Mouse (Mus musculus) right cerebral cortex, postnatal 25 days (tissue): ENCODE data around the gene Krt83.

Experiments
- DNase-seq: peaks from one replicate; pipeline ENCODE4 v3.0.0; 2022

Gene Krt83

DNA sequence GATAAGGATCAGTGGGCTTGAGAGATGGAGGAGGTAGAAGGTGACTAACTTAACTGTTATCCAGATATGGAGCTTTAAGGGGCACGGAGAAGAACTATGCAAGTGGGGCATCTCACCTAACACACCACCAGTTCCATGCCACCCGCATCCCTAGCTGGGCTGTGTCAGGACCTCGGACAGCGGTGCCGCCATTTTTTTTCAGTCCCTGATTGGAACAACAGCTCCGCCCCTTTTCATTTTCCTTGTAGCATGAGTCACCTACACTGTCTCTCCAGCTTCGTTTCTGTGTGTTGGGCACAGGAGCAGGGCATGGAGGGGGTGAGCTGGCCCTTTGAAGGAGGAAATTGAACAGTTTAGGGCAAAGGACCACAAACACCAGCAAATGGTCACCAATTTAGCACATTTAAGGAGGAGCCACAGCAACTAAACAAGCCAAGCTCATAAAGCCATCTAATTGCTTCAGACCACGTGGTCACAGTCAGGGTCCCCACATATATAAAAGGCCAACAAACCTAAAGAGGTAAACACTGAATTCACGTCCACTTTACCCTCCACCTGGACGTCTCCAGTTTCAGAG lies 18.3 kb downstream of the Krt83 start, which contains the start of gene Krt86:
TSS of gene Krt86 (plus strand) at position 527 of the 577 bp plus-strand sequence.
- no peak for DNase-seq

DNA sequence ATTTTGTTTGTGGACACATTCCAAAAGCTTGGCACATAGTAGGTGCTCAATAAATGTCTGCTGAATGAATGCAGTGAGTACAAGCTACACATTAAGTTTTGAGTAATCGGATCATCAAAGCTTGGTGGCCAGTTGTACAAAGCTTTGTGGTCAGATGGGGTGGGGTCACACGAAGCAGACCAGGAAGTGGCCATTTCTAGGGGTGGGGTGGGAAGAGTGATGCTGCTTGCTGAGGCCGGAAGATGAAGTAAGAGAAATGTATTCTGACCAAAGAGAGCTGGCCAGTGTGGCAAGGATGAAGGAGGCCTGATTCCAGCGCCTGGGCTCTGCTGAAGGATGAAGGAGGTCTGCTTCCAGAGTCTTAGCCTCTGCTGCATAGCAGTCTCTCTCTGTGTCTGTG lies 22.2 kb downstream of the Krt83 start:
- DNase-seq: no peak

DNA sequence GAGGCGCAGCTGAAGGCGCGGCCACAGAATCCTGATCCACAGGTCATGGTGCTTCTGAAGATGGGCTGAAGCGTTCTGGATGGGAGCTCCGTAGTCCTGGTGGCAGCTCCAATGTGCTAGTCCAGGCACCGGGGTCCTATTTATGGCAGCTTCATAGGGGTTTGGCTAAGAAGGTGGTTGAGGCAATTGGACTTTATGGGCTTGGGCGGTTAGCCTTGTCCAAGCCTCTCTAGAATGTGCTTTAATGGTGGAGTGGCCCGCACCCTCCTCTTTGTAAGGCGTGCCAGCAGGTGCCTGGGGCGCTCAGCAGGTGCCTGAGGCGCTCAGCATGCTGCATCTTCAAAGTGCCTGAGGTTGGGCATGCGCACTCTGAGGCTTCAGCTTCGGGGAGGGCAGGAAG lies 27.7 kb downstream of the Krt83 start, which contains the start of gene Krt81:
TSS of gene Krt81 (minus strand) at position 101 of the 400 bp plus-strand sequence.
- DNase-seq: no peak

DNA sequence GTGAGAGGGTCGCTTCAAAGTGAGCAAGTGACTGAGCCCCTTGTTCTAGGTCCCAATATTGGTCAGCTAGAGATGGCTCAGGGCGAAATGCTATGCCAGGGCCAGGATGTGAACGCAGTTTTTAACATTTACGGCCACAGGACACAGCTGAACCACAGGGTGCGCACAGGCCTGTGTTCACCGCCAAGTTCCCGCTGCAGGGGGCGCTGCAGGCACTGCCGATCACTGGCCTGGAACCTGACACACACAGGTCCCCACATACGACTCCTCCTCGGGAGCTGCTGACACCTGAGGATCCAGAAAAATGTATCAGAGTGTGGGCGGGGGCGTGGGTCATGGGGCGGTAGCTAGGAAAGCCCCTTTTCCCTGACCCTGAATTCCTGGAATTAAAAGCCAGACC lies 32.0 kb downstream of the Krt83 start:
- no peak for DNase-seq

GRCm38 (mm10) chr15:101458361-101458930 lies 32.9 kb downstream of the Krt83 start:
- DNase-seq: no peak

DNA sequence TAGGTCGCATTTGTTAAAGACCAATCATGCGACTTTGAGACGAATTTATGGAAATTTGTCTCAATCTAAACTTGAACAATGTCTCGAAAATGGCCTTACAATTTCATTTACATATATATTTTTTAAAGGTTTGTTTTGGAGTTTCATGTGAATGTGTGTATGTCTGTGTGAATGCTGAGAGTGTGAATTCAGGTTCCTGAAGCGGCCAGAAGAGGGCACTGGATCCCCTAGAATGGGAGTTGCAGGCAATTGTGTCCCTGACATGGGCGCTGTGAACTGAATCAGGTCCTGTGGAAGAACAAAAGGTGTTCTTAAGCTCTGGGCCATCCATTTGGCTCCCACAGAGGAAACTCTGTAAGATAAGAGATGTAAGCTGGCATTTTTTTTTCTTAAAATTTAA lies 35.4 kb downstream of the Krt83 start:
- no peak for DNase-seq

GRCm38 (mm10) chr15:101455292-101455691 lies 36.0 kb downstream of the Krt83 start:
- DNase-seq: no peak

DNA sequence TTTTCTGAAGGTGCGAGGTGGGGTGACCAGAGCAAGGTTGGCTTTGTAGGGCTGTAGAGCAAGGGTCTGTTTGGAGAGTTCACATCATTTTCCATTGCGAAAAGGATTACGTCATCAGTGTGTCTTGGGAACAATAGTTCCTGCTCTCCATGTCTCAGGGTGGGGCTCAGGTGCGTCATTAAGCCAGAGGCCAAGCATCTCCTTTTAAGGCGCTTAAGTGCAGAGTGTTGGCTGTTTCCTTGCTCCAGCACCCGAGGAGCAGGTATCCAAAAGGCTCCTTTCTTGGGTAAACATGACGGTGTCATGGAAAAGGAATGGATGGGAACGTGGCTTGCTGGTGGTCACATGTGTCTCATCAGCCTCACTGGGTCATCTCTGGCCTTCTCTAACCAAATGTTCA lies 36.5 kb downstream of the Krt83 start:
- DNase-seq: no peak

- peak; percentile 56 for DNase-seq
Measured at GRCm38 (mm10) chr15:101453093-101453736, 38.1 kb downstream of the Krt83 start.

DNA sequence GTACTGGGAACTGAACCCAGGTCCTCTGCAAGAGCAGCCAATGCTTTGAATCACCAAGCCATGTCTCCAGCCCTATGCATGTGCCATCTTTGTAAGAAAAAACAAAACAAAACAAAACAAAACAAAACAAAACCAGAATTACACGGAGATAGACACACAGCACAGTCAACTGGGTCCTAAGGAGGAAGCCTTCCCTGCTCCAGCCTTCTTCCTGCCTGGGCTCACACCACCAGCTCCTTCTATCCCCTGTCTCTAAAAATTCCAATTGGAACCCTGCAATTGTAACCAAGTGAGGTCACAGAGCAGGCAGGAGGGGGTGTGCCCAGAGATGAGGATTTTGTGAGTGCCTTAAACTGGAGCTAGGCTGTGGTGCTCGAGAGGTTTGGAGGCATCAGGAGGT lies 43.9 kb downstream of the Krt83 start, which contains the start of gene Krt88:
TSS of gene Krt88 (plus strand) at position 301 of the 400 bp plus-strand sequence.
- no peak for DNase-seq

DNA sequence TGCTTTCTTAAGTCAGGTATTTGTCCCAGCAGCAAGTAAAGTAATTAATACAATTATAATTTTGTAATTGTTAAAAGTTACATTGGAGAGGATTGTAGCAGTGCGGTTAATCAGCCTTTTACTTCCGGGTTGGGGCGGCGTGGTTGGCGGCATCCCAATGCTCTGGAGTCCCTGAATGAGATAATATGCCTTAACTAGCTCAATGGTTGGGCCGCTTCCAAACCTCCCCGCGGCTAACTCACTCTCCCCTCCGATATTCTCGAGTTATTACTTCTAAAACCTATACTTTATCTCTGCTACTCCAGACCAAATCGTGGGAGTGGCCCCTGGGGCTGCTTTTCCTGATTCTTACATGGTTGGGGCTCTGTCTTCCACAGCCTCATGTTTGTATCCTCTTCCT lies 44.7 kb downstream of the Krt83 start:
- no peak for DNase-seq

GRCm38 (mm10) chr15:101440837-101441236 lies 50.5 kb downstream of the Krt83 start:
- DNase-seq: no peak

GRCm38 (mm10) chr15:101438555-101438954 lies 52.8 kb downstream of the Krt83 start, which contains the start of gene Krt87:
TSS of gene Krt87 (minus strand) at chr15:101438804.
- DNase-seq: no peak

DNA sequence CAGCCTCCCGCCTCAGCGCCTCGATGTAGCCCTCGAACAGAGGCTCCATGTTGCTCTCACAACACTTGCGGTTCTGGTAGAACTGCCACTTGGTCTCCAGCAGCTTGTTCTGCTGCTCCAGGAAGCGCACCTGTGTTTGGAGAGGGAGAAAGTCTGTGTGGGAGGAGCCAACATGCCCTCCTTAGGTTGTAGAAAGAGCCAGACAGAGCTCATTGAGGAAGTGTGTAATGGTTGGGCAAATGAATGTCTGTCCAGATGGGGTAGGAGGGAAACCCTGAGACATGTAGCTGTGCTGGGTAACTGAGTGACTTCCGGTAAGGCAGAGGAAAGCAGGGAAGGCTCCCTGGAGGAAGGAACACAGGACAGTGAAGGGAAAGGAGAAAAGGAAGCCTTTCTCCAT lies 54.7 kb downstream of the Krt83 start:
- no peak for DNase-seq
